Mouse (Mus musculus): ENCODE data around the gene Clcn1. TPM values are rescaled to one million over a fixed set of nuclear protein-coding genes. Genes with fewer than 3 reads are reported as not detected.

The Clcn1 gene
- total RNA-seq, 1 experiment from 2014 or later = not detected

DNA sequence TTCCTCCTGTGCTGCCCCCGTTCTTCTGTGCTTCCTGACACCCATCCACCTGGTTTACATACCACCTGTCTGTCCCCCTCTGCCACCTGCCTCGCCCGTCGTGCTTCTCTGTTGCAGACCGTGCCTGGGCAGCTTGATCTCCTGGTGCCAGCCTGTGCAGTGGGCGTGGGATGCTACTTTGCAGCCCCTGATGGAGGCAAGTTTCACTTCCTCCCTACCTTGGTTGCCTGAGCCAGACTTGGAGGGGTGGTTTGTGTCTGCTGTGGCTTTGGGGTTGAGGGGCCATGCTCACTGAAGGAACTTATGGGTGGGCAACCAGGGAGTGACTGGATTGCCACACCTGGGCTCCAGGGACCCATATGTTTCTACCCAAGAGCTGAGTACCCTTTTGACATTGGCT is 6.8 kb downstream of the Clcn1 start:
- no peak; the same call in 1 of the 2 replicates for ATAC-seq (replicated peaks; ENCODE audit: insufficient number of reproducible peaks, low FRiP score, low TSS enrichment, poor library complexity, severe bottlenecking)

- no peak for ATAC-seq (replicated peaks; ENCODE audit: insufficient number of reproducible peaks, low FRiP score, low TSS enrichment, poor library complexity, severe bottlenecking)
Observed at GRCm38 (mm10) chr6:42295549-42296094, 9.1 kb downstream of the Clcn1 start.

DNA sequence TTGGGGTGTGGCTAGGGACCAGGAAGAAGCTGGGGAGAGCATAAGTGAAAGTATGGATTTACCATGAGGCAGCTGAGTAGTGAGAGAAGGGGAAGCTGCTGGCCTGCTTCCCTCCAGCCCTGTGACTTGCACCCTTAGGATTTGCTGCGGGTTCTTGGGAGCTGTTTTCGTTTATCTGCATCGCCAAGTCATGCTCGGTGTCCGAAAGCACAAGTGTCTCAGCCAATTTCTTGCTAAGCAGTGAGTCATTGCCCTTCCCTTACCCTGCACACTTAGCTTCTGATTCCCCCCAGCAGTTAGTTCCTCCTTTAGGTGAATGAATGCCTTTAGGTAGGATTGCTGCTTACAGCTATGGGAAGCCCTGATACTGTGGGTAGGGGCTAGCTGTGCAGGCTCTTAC is 12.9 kb downstream of the Clcn1 start:
- peak; percentile 50; the same call in 1 of the 2 replicates for ATAC-seq (replicated peaks; ENCODE audit: insufficient number of reproducible peaks, low FRiP score, low TSS enrichment, poor library complexity, severe bottlenecking)

- ATAC-seq (replicated peaks; ENCODE audit: insufficient number of reproducible peaks, low FRiP score, low TSS enrichment, poor library complexity, severe bottlenecking) = 0 out of 2 replicates have a peak, but pooled peaks have one; percentile 19
Observed at GRCm38 (mm10) chr6:42309816-42310378, 23.4 kb downstream of the Clcn1 start.

GRCm38 (mm10) chr6:42310427-42311053 is 24.1 kb downstream of the Clcn1 start:
- peak; percentile 73 for ATAC-seq (replicated peaks; ENCODE audit: insufficient number of reproducible peaks, low FRiP score, low TSS enrichment, poor library complexity, severe bottlenecking)

GRCm38 (mm10) chr6:42318293-42318692 is 31.8 kb downstream of the Clcn1 start:
- ATAC-seq (replicated peaks; ENCODE audit: insufficient number of reproducible peaks, low FRiP score, low TSS enrichment, poor library complexity, severe bottlenecking) = no peak

- no peak for ATAC-seq (replicated peaks; ENCODE audit: insufficient number of reproducible peaks, low FRiP score, low TSS enrichment, poor library complexity, severe bottlenecking)
Observed at GRCm38 (mm10) chr6:42323371-42324066, 37.0 kb downstream of the Clcn1 start.

- no peak for ATAC-seq (replicated peaks; ENCODE audit: insufficient number of reproducible peaks, low FRiP score, low TSS enrichment, poor library complexity, severe bottlenecking)
Observed at GRCm38 (mm10) chr6:42324067-42324481, 37.6 kb downstream of the Clcn1 start.

GRCm38 (mm10) chr6:42324482-42325267 is 38.2 kb downstream of the Clcn1 start, which contains the start of gene Fam131b:
TSS of gene Fam131b (minus strand) at chr6:42324643.
- no peak for ATAC-seq (replicated peaks; ENCODE audit: insufficient number of reproducible peaks, low FRiP score, low TSS enrichment, poor library complexity, severe bottlenecking)

DNA sequence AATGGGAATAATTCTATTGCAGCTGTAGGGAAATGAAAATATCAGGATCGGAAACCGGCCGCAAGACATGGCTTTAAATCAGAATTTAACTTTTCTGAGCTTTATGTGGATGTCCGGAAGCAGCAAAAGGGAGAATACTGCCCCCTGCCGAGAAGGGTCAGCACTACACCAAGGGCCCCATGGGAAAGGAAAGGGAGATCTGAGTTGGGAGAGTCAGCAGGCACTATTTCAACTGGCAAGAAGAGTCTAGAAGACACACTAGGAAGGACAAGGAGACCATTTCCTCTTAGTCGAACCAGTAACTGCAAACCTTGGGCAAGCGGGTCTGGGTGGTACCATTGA is 38.8 kb downstream of the Clcn1 start:
- ATAC-seq (replicated peaks; ENCODE audit: insufficient number of reproducible peaks, low FRiP score, low TSS enrichment, poor library complexity, severe bottlenecking) = peak; percentile 76

DNA sequence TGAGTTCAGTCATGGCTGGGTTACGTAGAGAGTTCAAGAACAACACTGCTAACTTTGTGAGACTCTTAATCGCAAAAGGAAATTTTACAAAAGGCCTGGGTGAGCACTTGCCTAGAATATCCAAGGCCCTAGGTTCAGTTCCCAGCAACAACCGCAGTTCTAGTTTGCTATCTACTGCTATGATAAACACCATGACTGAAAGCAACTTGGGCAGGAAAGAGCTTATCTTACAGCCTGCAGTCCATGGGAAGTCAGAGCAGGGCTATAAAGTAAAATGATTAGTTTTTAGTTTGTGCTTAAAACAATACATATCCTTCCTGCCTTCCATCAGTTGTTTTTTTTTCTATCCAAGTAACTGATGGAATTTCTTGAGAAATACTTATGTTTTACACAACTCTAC is 40.0 kb downstream of the Clcn1 start:
- no peak for ATAC-seq (replicated peaks; ENCODE audit: insufficient number of reproducible peaks, low FRiP score, low TSS enrichment, poor library complexity, severe bottlenecking)

GRCm38 (mm10) chr6:42328757-42329156 is 42.3 kb downstream of the Clcn1 start:
- no peak for ATAC-seq (replicated peaks; ENCODE audit: insufficient number of reproducible peaks, low FRiP score, low TSS enrichment, poor library complexity, severe bottlenecking)

GRCm38 (mm10) chr6:42330216-42330615 is 43.7 kb downstream of the Clcn1 start:
- no peak for ATAC-seq (replicated peaks; ENCODE audit: insufficient number of reproducible peaks, low FRiP score, low TSS enrichment, poor library complexity, severe bottlenecking)

- ATAC-seq (replicated peaks; ENCODE audit: insufficient number of reproducible peaks, low FRiP score, low TSS enrichment, poor library complexity, severe bottlenecking) = no peak
Observed at GRCm38 (mm10) chr6:42330946-42331345, 44.5 kb downstream of the Clcn1 start.

DNA sequence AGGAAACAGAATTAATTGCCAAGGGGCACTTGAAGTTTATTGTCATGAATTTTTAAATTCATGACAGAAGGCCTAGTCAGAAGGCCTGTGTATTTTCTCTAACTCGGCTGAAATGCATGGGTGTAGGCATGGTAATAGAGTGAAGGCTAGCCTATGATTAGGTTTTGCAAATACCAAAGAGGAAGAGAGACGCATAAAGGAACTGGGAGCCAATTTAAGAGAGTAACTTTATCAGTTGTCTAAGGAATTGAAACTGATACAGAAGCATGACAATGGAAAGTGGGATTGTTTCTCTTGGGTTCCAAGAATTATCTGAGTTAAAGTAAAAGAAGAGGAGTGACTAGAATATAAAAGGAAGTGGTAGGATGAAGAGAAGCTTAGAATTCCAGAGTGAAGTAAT is 52.7 kb downstream of the Clcn1 start:
- ATAC-seq (replicated peaks; ENCODE audit: insufficient number of reproducible peaks, low FRiP score, low TSS enrichment, poor library complexity, severe bottlenecking) = no peak

- ATAC-seq (replicated peaks; ENCODE audit: insufficient number of reproducible peaks, low FRiP score, low TSS enrichment, poor library complexity, severe bottlenecking) = no peak
Observed at GRCm38 (mm10) chr6:42339981-42340380, 53.5 kb downstream of the Clcn1 start.

DNA sequence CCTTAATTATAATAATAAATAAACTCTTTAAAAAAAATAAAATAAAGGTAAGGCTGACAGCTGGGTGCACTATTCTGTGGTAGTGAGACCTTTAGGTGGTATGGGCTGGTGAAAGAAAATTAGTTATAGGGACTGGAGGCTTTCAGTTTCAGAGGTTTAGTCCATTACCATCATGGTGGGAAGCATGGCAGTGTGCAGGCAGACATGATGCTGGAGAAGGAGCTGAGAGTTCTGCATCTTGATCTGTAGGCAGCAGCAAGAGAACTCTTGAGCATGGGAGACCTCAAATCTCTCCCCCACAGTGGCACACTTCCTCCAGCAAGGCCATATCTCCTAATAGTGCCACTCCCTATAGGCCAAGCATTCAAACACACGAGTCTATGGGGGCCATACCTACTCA is 55.7 kb downstream of the Clcn1 start:
- ATAC-seq (replicated peaks; ENCODE audit: insufficient number of reproducible peaks, low FRiP score, low TSS enrichment, poor library complexity, severe bottlenecking) = no peak

DNA sequence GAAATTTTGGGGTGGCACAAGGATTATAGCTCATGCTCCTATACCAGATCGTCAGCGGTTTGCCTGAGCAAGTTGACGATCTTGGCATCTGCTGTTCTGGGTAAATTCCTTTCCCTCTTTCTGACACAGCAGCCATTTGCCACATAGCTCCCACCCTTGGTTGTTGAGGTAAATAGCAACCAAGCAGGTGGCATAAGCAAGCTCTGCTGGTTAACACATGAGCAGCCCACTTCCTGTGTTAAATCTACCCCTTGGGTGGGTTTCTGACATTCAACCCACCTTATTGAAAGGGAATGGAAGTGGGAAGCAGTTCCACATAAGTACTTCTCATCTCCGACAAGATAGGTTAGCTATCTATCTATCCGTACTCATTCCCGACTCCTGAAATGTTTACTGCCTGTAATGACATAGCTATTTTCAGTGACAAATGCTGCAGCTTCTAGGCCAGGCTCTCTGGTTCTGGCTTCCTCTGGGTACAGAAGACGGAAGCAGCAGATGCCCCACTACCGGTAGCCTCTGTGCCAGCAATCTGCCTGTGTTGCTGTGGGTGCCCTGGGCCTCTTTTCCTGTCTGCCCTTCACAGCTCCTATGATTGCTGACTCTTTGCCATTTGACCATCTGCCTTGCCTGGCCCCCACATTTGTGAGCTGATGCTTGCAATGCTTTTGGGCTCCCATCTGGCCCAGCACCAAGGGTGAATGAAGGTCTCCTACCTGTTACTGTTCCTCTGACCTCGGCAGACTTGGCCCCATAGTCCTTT is 57.1 kb downstream of the Clcn1 start:
- peak; percentile 58; the same call in 1 of the 2 replicates for ATAC-seq (replicated peaks; ENCODE audit: insufficient number of reproducible peaks, low FRiP score, low TSS enrichment, poor library complexity, severe bottlenecking)

Data from monocyte, adult 5-6 weeks (primary cell).